Mouse (Mus musculus) cerebellum, adult 2 months (tissue): ENCODE data around the gene Lrrc36. TPM values are rescaled to one million over a fixed set of nuclear protein-coding genes. Genes with fewer than 3 reads are reported as not detected.

ENCODE experiments used
- DNase-seq, 2 experiments: peaks; one replicate each; pipeline ENCODE4 v3.0.0; 2021
- H3K27ac ChIP-seq: fragments of 200-500 bp; 2 replicates; pipeline ENCODE4 v1.5.1; 2012; ENCODE audit warnings: low read length, control low read depth, inconsistent platforms; ENCODE audit not compliant: insufficient read depth
- H3K27me3 ChIP-seq: fragments of 200-500 bp; 2 replicates; pipeline ENCODE4 v1.6.1; 2012; ENCODE audit warnings: inconsistent platforms, mild to moderate bottlenecking, low read length, moderate library complexity; ENCODE audit not compliant: control insufficient read depth, insufficient read depth
- H3K4me1 ChIP-seq: fragments of 200-500 bp; 2 replicates; pipeline ENCODE4 v1.6.1; 2011; ENCODE audit warnings: low read length; ENCODE audit not compliant: control insufficient read depth, insufficient read depth
- H3K4me3 ChIP-seq: fragments of 200-500 bp; replicated peaks from 2 replicates; pipeline ENCODE3; 2011; ENCODE audit warnings: mild to moderate bottlenecking, low read depth, low read length, control low read depth; ENCODE audit not compliant: insufficient read depth
- CTCF ChIP-seq: fragments of 200-500 bp; IDR thresholded peaks from 2 replicates; pipeline ENCODE4 v1.5.1; 2011; ENCODE audit warnings: low read depth, mild to moderate bottlenecking, control low read depth, low read length, moderate library complexity, borderline replicate concordance; ENCODE audit not compliant: insufficient read depth
- POLR2A ChIP-seq: fragments of 200-500 bp; IDR thresholded peaks from 2 replicates; pipeline ENCODE4 v1.6.1; 2011; ENCODE audit warnings: low read length, control low read depth, borderline replicate concordance; ENCODE audit not compliant: insufficient read depth
- WGBS: fragments of 180-500 bp; shearing (Covaris S2); methylation state at CpG from one replicate; pipeline ENCODE4 v1.1.7; 2018; 5-methylcytosine and 5-hydroxymethylcytosine counted together
- polyA plus RNA-seq: library from polyadenylated mRNA; depleted of rRNA; stranded (reverse); fragments of >200 nt; gene quantifications from 2 replicates; pipeline ENCODE4 v1.2.3, GENCODE M21; 2012

The Lrrc36 gene
- polyA plus RNA-seq, 1 experiment, result 0.65 TPM

- no peak overlapping the region for H3K27ac ChIP-seq
- H3K27me3 ChIP-seq, result no peaks in the 10 kb centered on the region
- no peaks in the 10 kb centered on the region; the same call in none of the 2 replicates for H3K4me1 ChIP-seq
- WGBS, result 67% methylated on average over 5 of the region's 5 CpGs
- H3K4me3 ChIP-seq, result no peak overlapping the region
- DNase-seq, result no peak
- no peak for TF ChIP-seq POLR2A
- TF ChIP-seq CTCF, result no peak
Observed at GRCm38 (mm10) chr8:105454088-105454487, 40.7 kb downstream of the Lrrc36 start.

- no peak for TF ChIP-seq POLR2A
- no peak for DNase-seq
- 67% methylated on average over 10 of the region's 10 CpGs for WGBS
- Histone ChIP-seq H3K4me1 (peaks cover 1% of the 10 kb centered on the region), H3K27me3 (no peaks in the 10 kb centered on the region), H3K4me3 (no peak overlapping the region), H3K27ac (no peak overlapping the region)
Observed at GRCm38 (mm10) chr8:105455218-105455617, 41.8 kb downstream of the Lrrc36 start.

- WGBS, result 89% methylated on average over 13 of the region's 13 CpGs
- peaks cover 32% of the 10 kb centered on the region for H3K4me1 ChIP-seq
- no peak overlapping the region for H3K4me3 ChIP-seq
- TF ChIP-seq CTCF (no peak), POLR2A (no peak)
- no peak overlapping the region for H3K27ac ChIP-seq
- no peaks in the 10 kb centered on the region for H3K27me3 ChIP-seq
- no peak for DNase-seq
Observed at GRCm38 (mm10) chr8:105461085-105461803, 47.9 kb downstream of the Lrrc36 start.

- TF ChIP-seq POLR2A (no peak), CTCF (no peak)
- DNase-seq, result peak; percentile 50
- Histone ChIP-seq H3K27me3 (no peaks in the 10 kb centered on the region), H3K27ac (peak overlapping the region; percentile 96), H3K4me3 (no peak overlapping the region), H3K4me1 (peaks cover 61% of the 10 kb centered on the region)
- WGBS, result 32% methylated on average over 7 of the region's 7 CpGs
Observed at GRCm38 (mm10) chr8:105464595-105464994, 51.2 kb downstream of the Lrrc36 start.

- 16% methylated on average over 6 of the region's 6 CpGs for WGBS
- DNase-seq, result no peak
- H3K4me3 ChIP-seq, result no peak overlapping the region
- TF ChIP-seq POLR2A (no peak), CTCF (no peak)
- H3K27me3 ChIP-seq, result no peaks in the 10 kb centered on the region
- H3K4me1 ChIP-seq, result peaks cover 56% of the 10 kb centered on the region
- H3K27ac ChIP-seq, result peak overlapping the region; percentile 96
Observed at GRCm38 (mm10) chr8:105466246-105466645, 52.9 kb downstream of the Lrrc36 start.

DNA sequence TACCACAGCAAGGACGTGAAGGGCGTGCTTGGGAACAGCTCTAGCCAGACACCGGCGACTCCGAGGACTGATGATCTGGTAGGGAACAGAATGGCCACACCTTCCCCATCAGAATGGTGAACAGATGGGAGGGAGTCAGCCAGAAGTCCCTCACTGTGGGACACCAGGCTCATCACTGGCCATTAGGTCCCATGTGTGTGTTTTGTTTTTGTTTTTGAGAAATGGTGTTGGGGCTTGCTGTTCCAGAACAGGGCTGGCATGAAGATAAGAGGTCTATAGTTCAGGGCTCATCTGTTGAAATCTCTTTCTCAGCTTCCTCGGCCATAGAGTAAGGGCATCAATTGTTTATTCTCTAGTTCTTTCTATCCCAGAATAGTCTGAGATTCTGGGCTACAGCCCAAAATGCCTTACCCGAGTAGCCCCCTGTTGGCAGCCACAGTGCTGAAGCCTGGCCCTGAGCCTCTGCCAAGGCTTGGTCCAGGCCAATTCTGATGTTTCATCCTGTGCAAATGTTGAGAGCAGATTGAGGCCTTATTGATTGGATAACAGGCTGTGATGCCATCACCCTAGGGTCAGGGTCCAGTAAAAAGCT, 53.4 kb downstream of the Lrrc36 start:
- 3% methylated on average over 7 of the region's 7 CpGs for WGBS
- H3K4me3 ChIP-seq, result no peak overlapping the region
- H3K27me3 ChIP-seq, result no peaks in the 10 kb centered on the region
- DNase-seq, result peak; percentile 89 to 92
- peaks cover 56% of the 10 kb centered on the region for H3K4me1 ChIP-seq
- peak overlapping the region; percentile 96 for H3K27ac ChIP-seq
- TF ChIP-seq CTCF (peak; percentile 14; the same call in 1 of the 2 replicates), POLR2A (peak; percentile 67; the same call in 1 of the 2 replicates)

- H3K27me3 ChIP-seq, result no peaks in the 10 kb centered on the region
- WGBS, result 28% methylated on average over 10 of the region's 10 CpGs
- H3K4me1 ChIP-seq, result peaks cover 56% of the 10 kb centered on the region
- H3K4me3 ChIP-seq, result no peak overlapping the region
- peak overlapping the region; percentile 96 for H3K27ac ChIP-seq
- TF ChIP-seq POLR2A, result no peak
- peak in 1 of 2 experiments; percentile 46 for DNase-seq
Observed at GRCm38 (mm10) chr8:105467396-105467985, 54.1 kb downstream of the Lrrc36 start.

DNA sequence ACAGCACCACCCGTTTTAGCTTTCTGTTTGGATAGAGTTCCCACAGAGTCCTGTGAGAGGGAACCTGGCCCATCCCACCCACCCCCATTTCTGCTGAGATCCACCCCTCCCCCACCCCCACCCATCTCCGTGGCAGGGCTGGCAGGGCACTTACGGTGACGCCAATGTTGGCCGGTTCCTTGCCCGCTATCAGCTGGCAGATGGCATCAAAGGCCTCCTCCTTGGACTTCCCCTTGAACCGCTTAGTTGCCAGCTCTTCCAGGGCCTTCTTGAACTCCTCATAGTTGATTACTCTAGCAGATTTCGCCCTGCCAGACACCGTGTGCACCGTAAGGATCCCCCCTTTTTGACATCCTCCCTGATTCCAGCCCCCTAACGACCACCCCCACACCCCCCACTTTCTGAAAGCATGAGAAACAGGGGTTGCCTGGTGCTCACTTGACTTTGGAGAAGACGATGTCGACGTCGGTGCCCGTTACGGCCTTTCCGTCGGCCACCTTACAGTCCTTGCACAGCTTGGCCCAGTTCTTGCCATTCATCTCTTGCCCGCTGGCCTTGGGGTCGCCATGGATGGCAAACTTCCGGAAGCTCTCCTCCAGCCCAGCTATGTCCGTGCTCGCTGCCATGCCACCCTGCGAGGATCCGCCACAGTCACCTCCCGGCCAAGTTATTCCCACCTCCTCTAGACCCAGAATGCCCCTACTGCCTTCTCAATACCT, 54.8 kb downstream of the Lrrc36 start:
- DNase-seq, result peak; percentile 58 to 71
- WGBS, result 11% methylated on average over 27 of the region's 27 CpGs
- Histone ChIP-seq H3K4me1 (peaks cover 56% of the 10 kb centered on the region), H3K27me3 (no peaks in the 10 kb centered on the region), H3K4me3 (peak overlapping the region; percentile 9), H3K27ac (peak overlapping the region; percentile 96)
- no peak for TF ChIP-seq CTCF
- no peak for TF ChIP-seq POLR2A
